Mouse (Mus musculus) spleen, postnatal 10 days (tissue): ENCODE results near the gene Mrpl32.

Experiments used
- DNase-seq, 2 experiments: peaks; one replicate each; pipeline ENCODE4 v3.0.0; 2021 to 2022; ENCODE audit warnings: low spot score in 2 of 2

Mrpl32 gene

DNA sequence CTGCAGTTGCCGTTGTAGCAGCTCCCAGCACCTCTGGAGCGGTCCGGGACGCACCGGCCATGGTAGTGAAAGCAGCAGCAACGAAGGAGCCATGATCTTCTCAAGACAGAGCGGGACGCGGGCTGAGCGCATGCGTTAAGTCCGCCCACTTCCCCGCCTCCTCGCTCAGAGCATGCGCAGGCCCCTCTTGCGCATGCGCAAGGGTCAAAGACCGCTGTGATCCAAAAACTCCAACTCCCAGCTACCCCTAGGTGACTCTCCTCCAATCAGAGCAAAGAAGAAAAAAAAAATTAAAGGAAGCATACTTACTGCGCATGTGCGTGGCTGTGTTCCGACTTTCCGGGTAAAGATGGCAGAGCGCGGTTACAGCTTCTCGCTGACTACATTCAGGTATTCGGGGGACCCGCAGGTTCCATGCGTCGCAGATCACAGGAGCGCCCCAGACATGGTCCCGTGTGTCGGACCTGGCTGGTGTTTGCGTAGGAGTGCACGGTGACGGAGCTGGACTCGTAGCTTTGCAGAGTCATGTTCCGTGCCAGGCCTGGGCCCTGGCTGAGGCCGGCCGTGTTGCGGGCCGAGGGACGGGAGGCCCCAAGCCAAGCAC is at the start of gene Mrpl32, which contains the start of gene Psma2:
Gene Mrpl32, minus strand, starts transcription at position 240 of the 604 bp plus-strand sequence.
Gene Psma2, plus strand, starts transcription at position 315 of the 604 bp plus-strand sequence.
- DNase-seq = peak; percentile 93 to 96

DNA sequence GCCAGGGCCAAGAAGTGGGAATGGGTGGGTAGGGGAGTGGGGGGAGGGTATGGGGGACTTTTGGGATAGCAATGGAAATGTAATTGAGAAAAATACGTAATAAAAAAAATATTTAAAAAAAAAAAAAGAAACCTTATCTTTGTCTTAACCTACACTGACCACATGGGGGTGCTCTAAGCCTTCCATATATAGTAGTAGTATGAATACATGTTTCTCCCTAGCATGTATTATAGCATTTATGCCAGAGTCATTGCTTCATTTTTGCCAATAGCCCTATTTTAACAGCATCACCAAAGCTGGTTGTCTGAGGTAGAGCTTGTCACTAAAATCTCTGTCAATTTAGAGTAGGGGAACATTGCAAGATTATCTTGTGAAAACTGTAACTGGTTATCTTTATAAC is 36.3 kb upstream of the Mrpl32 start:
- DNase-seq = no peak

GRCm38 (mm10) chr13:14639998-14640397 is 27.0 kb upstream of the Mrpl32 start:
- DNase-seq = no peak

DNA sequence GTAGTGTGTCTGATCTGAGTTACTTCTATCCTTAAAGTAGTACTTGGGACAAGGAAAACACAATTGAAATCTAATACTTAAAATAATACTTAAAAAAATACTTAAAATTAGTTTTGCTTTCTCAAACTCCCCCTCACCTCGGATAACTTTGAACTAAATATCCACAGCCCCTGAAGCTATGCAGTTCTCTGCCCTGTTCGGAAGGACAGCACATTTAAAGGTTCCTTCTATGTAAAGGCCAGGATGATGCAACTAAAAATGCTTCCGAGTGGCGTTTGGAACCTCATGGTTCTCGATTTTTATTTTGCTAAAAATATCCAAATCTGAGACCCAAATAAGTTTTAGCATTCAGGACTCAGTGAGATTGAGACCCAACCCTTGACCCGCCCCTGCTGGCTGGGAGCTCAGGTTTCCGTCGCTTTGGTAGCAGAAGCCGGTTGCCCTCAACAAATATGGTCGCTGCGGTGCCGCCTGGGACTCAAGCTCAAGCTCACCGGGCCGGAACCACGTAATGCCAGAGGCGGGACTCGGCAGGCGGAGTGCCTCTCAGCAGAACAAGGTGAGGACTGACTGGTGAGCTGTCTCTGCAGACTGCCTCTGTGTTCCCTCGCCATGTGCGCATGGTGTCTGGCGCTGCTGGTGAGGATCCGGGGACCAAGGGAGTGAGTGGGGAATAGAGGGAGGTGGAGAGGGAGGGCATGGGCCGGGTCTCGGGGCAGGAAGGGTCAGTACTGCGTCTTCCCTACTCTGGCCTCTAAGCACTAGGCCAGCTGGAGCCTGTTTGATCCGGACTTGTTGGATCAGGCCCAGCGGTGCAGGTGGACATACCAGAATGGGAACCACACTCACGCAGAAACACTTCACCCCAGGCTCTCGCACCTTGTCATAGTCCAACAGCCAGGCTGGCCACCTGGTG is 17.0 kb upstream of the Mrpl32 start, which contains the start of gene AW209491:
Gene AW209491, plus strand, starts transcription at position 429 of the 916 bp plus-strand sequence.
- DNase-seq = peak; percentile 75 to 90

DNA sequence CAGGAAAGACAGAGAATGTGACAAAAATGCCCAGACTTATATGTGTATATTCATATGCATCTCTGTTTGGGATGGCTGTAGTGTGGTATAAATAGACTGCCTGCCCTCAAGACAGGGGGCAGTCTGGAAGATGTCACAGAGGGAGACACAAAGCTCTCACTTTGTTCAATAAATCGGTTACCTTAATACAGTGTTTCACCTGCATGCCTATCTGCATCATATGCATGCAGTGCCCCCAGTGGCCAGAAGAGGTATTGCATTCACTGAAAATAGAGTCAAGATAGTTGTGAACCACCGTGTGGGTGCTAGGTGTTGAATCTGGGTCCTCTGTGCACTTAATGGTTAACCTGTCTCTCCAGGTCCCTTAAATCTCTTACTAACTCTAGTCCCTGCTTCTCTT is 5.8 kb upstream of the Mrpl32 start:
- peak; percentile 76 to 86 for DNase-seq

GRCm38 (mm10) chr13:14613553-14613952 is 588 bp upstream of the Mrpl32 start:
- no peak for DNase-seq

GRCm38 (mm10) chr13:14612463-14612862 is 502 bp downstream of the Mrpl32 start:
- DNase-seq = no peak

DNA sequence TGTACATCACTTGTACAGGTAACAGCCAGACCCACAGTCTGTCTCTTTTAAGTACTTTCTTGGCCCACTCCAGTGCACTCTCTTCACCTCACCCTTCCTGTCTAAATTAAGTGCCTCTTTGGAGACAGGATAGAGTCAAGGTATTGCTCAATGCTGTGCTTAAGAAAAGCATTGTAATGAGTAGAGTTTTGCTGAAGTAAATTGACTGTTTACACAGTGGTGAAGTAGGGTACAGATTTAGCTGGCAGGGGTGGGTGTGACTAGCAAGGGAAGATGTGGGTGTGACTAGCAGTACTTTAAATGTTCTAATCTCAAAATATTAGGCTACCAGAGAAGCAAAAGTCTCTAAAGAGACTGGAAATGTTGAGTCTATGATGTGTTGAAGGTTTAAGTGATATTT is 5.3 kb downstream of the Mrpl32 start:
- DNase-seq = no peak

DNA sequence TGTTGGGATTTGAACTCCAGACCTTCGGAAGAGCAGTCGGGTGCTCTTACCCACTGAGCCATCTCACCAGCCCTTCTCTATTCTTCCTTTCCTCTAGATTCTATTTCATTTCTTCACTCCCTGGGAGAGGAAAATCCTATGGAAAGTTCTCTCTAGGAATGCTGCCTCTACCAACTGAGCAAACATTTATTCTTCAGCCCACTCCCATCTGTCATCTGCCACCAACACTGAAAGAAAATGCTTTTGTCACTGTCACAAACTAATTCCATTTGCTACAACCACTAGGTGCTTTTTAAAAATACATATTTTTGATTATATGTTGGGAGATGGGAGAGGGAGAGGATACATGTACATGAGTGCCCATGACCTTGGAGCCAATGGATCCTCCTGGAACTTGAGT is 10.2 kb downstream of the Mrpl32 start:
- no peak for DNase-seq

- no peak for DNase-seq
Observed at GRCm38 (mm10) chr13:14580392-14580791, 32.6 kb downstream of the Mrpl32 start.

GRCm38 (mm10) chr13:14574128-14574527 is 38.8 kb downstream of the Mrpl32 start:
- no peak for DNase-seq

GRCm38 (mm10) chr13:14561336-14561735 is 51.6 kb downstream of the Mrpl32 start:
- DNase-seq = no peak
